Mouse (Mus musculus): Measurements from ENCODE around the gene March7. TPM values are rescaled to one million over a fixed set of nuclear protein-coding genes. Genes with fewer than 3 reads are reported as not detected.
A peak's percentile ranks its signal among the peaks of the same experiment; 100 is the strongest.

March7 gene
- 55.8 and 59.7 TPM in 2 replicates for polyA plus RNA-seq (2012; rRNA removed)
- 76.9 and 77.8 TPM in 2 replicates for polyA plus RNA-seq (2014; fragmentation: Nextera tagmentation; extraction: Ambion mirVana)

DNA sequence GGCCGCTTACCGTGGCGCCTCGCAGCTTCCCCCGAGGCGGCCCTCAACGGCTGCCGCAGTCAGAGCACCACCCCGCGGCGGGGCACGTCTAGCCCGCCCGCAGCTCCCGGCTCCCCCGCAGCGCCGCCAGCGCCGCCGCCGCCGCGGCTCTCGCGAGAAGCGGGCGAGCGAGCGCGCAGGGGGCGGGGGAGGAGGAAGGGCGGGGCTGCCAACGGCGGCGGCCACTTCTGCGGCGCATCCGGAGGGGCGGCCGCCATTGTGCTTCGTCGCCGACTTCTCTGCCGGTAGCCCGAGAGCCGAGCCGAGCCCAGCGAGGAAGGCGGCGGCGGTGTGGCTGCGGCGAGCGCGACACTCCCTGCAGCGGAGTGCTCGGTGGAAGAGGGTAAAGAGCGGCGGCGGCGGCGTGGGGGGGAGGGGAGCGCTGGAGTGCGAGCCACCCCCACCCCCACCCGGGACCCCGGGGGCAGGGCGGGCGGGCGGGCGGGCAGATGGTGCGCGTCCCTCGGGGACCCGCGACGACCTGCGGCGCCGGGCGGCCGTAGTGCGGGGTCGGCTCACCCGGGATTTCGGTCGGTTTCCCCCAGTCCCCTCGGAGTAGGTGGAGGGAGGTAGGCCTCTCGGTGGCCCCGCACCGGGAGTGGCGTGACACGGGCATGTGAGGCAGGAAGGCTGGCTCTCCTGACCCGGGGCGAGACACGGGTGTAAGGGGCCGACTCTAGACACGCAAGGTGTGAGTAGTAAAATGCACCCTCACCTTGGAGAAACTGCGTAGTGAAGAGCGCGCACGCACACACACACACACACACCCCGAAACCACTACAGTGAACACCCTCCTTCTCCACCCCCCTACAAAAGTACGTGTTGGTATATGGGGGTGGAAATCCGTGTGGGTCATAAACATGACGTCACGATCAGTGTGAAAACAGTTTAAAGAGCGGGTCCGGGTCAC, at the start of gene March7, which contains the start of gene Baz2b:
TSS of gene March7 (plus strand) at position 185 of the 949 bp plus-strand sequence.
TSS of gene Baz2b (minus strand) at position 137 of the 949 bp plus-strand sequence.
- H3K4me1 ChIP-seq (ENCODE audit: control insufficient read depth, insufficient read depth, low read length) = peaks cover 27% of the 10 kb centered on the region
- WGBS = under 1% methylated on average over 39 of the region's 109 CpGs
- ATAC-seq (ENCODE audit: low FRiP score, low read depth) = peak; percentile 93
- no peaks in the 10 kb centered on the region for H3K27me3 ChIP-seq (ENCODE audit: control insufficient read depth, insufficient read depth, low read length)
- peak within 1 kb of the TSS; percentile 89 for H3K27ac ChIP-seq (replicated peaks; ENCODE audit: low read depth, low read length)
- peak within 1 kb of the TSS; percentile 76 for H3K4me2 ChIP-seq (replicated peaks; ENCODE audit: low read depth, low read length, severe bottlenecking)
- H3K9ac ChIP-seq (ENCODE audit: low read depth, low read length, severe bottlenecking) = peak within 1 kb of the TSS; percentile 96
- H3K9me3 ChIP-seq (ENCODE audit: control insufficient read depth, low read length) = no peaks in the 10 kb centered on the region
- H3K36me3 ChIP-seq (ENCODE audit: control insufficient read depth, insufficient read depth, low read length) = peaks cover 7% of the 10 kb centered on the region
- DNase-seq (ENCODE audit: low spot score) = peak; percentile 71
- peak within 1 kb of the TSS; percentile 88 for H3K4me3 ChIP-seq (replicated peaks; ENCODE audit: low read length)
- TF ChIP-seq POLR2A (IDR thresholded peaks at IDR 0.05; ENCODE audit: borderline replicate concordance, extremely low read depth, insufficient read depth, insufficient read length) = peak; percentile 74; the same call in 1 of the 2 replicates

- H3K9ac ChIP-seq (ENCODE audit: low read depth, low read length, severe bottlenecking) = no peak overlapping the region
- H3K36me3 ChIP-seq (ENCODE audit: control insufficient read depth, insufficient read depth, low read length) = no peaks in the 10 kb centered on the region
- DNase-seq (ENCODE audit: low spot score) = no peak
- H3K4me1 ChIP-seq (ENCODE audit: control insufficient read depth, insufficient read depth, low read length) = no peaks in the 10 kb centered on the region
- H3K4me3 ChIP-seq (replicated peaks; ENCODE audit: low read length) = no peak overlapping the region
- TF ChIP-seq POLR2A (IDR thresholded peaks at IDR 0.05; ENCODE audit: borderline replicate concordance, extremely low read depth, insufficient read depth, insufficient read length) = no peak
- no peak for ATAC-seq (ENCODE audit: low FRiP score, low read depth)
- H3K4me2 ChIP-seq (replicated peaks; ENCODE audit: low read depth, low read length, severe bottlenecking) = no peak overlapping the region
- WGBS = 75% methylated on average over 2 of the region's 2 CpGs
- H3K27ac ChIP-seq (replicated peaks; ENCODE audit: low read depth, low read length) = no peak overlapping the region
- H3K27me3 ChIP-seq (ENCODE audit: control insufficient read depth, insufficient read depth, low read length) = no peaks in the 10 kb centered on the region
- H3K9me3 ChIP-seq (ENCODE audit: control insufficient read depth, low read length) = no peaks in the 10 kb centered on the region
These were observed 45.9 kb upstream of the March7 start for GRCm38 (mm10) chr2:60163744-60164143.

DNA sequence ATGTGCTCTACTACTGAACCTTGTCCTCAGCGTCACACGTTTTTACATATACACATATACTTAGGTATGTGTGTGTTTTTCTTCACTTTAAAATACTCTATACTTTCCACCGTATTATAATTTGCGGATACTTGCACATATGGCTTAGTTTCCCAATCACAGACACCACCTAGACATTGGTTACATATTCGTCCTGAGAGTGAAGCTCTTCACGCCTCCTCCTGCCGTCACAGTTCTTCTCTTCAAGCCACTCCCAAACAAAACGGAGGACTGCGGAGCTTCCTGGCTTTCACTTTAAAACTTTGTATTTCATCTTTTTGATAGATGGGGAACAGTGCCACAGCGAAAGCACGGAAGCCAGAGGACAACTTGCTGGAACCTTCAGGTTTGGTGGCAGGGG, 44.0 kb upstream of the March7 start:
- no peak overlapping the region for H3K27ac ChIP-seq (replicated peaks; ENCODE audit: low read depth, low read length)
- H3K27me3 ChIP-seq (ENCODE audit: control insufficient read depth, insufficient read depth, low read length) = no peaks in the 10 kb centered on the region
- H3K4me3 ChIP-seq (replicated peaks; ENCODE audit: low read length) = no peak overlapping the region
- no peak overlapping the region for H3K9ac ChIP-seq (ENCODE audit: low read depth, low read length, severe bottlenecking)
- no peak for ATAC-seq (ENCODE audit: low FRiP score, low read depth)
- DNase-seq (ENCODE audit: low spot score) = no peak
- no peaks in the 10 kb centered on the region for H3K4me1 ChIP-seq (ENCODE audit: control insufficient read depth, insufficient read depth, low read length)
- TF ChIP-seq POLR2A (IDR thresholded peaks at IDR 0.05; ENCODE audit: borderline replicate concordance, extremely low read depth, insufficient read depth, insufficient read length) = no peak
- H3K36me3 ChIP-seq (ENCODE audit: control insufficient read depth, insufficient read depth, low read length) = no peaks in the 10 kb centered on the region
- H3K4me2 ChIP-seq (replicated peaks; ENCODE audit: low read depth, low read length, severe bottlenecking) = no peak overlapping the region
- WGBS = 91% methylated on average over 11 of the region's 11 CpGs
- H3K9me3 ChIP-seq (ENCODE audit: control insufficient read depth, low read length) = no peaks in the 10 kb centered on the region

DNA sequence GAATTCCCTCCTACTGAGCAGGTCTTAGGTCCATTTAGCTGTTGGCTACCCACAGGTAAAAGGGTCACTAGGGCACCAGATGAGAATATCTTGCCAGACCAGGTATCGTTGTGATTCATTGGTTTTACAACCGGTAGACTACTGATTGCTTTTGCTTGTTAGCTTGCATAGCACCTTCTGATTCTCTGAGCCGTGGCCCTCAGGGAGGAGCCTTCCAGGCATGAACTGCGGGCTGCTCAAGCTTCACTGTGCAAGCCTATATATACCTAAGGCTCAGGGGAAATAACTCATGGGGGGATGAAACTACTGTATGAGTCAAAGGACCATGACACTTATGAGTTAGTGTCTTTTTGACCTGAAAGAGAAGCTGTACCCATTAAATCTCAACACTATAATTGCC, 42.8 kb upstream of the March7 start:
- no peaks in the 10 kb centered on the region for H3K27me3 ChIP-seq (ENCODE audit: control insufficient read depth, insufficient read depth, low read length)
- no peak overlapping the region for H3K9ac ChIP-seq (ENCODE audit: low read depth, low read length, severe bottlenecking)
- no peak overlapping the region for H3K4me3 ChIP-seq (replicated peaks; ENCODE audit: low read length)
- no peaks in the 10 kb centered on the region for H3K4me1 ChIP-seq (ENCODE audit: control insufficient read depth, insufficient read depth, low read length)
- no peak overlapping the region for H3K27ac ChIP-seq (replicated peaks; ENCODE audit: low read depth, low read length)
- ATAC-seq (ENCODE audit: low FRiP score, low read depth) (no peak), DNase-seq (ENCODE audit: low spot score) (no peak)
- no peak overlapping the region for H3K4me2 ChIP-seq (replicated peaks; ENCODE audit: low read depth, low read length, severe bottlenecking)
- TF ChIP-seq POLR2A (IDR thresholded peaks at IDR 0.05; ENCODE audit: borderline replicate concordance, extremely low read depth, insufficient read depth, insufficient read length) = no peak
- 81% methylated on average over 4 of the region's 4 CpGs for WGBS
- no peaks in the 10 kb centered on the region for H3K36me3 ChIP-seq (ENCODE audit: control insufficient read depth, insufficient read depth, low read length)
- no peaks in the 10 kb centered on the region for H3K9me3 ChIP-seq (ENCODE audit: control insufficient read depth, low read length)

DNA sequence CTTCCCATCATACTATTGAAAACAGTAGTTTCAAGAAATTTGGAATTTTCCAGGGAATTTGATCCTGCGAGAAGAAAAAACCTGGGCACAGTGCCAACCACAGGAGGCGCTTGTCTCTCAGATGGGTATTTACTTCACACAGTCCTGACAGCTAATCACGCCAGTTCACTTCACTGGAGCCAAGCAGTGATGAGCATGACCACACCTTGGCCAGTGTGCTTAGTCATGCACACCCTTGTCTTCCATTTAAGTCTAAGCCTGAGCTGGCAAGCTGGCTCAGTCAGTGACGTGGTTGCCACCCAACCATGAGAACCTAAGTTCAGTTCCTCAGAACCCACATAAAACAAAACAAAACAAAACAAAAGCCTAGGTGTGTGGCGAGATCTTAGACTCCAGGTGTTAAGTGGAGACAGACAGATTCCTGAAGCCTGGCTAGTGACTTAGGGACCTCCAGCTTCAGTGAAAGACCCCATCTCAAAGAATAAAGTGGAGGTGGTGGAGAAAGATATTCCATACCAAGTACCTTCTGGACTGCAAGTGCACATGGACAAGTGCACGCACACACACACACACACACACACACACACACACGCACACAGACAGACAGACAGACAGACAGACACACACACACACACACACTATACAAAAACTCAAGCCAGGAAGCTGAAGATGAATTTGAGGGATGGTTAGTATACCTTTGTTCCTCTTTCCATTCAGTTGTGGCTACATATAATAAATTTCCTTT, 37.7 kb upstream of the March7 start:
- H3K9ac ChIP-seq (ENCODE audit: low read depth, low read length, severe bottlenecking) = no peak overlapping the region
- no peak for TF ChIP-seq POLR2A (IDR thresholded peaks at IDR 0.05; ENCODE audit: borderline replicate concordance, extremely low read depth, insufficient read depth, insufficient read length)
- H3K27ac ChIP-seq (replicated peaks; ENCODE audit: low read depth, low read length) = no peak overlapping the region
- WGBS = 62% methylated on average over 7 of the region's 7 CpGs
- no peaks in the 10 kb centered on the region for H3K4me1 ChIP-seq (ENCODE audit: control insufficient read depth, insufficient read depth, low read length)
- no peak overlapping the region for H3K4me3 ChIP-seq (replicated peaks; ENCODE audit: low read length)
- no peaks in the 10 kb centered on the region for H3K36me3 ChIP-seq (ENCODE audit: control insufficient read depth, insufficient read depth, low read length)
- H3K9me3 ChIP-seq (ENCODE audit: control insufficient read depth, low read length) = no peaks in the 10 kb centered on the region
- no peak for ATAC-seq (ENCODE audit: low FRiP score, low read depth)
- DNase-seq (ENCODE audit: low spot score) = no peak
- no peak overlapping the region for H3K4me2 ChIP-seq (replicated peaks; ENCODE audit: low read depth, low read length, severe bottlenecking)
- no peaks in the 10 kb centered on the region for H3K27me3 ChIP-seq (ENCODE audit: control insufficient read depth, insufficient read depth, low read length)

All from limb, embryonic 14.5 days (tissue).